ENCODE assay signal across 22 mouse cellular contexts in genomic region chr4:43078071-43078718, GRCm38 (mm10). TPM values are rescaled to one million over a fixed set of nuclear protein-coding genes. Genes with fewer than 3 reads are reported as not detected.
DNase-seq lines count a peak whose midpoint lies in the region; ATAC-seq and TF ChIP-seq lines count a peak whose summit lies in the region.
"Had no signal": no experiment of that assay in that cellular context is flagged by ENCODE, and none has a peak within 500 bp of the region (broad histone marks: within the 10 kb centered on the region; RNA-seq: fewer than 3 reads in every experiment).

No protein-coding gene starts in this region.

- no peak overlapping the region for H3K4me3 ChIP-seq in gastrocnemius, adult 2 months
- H3K4me3 ChIP-seq in kidney, embryonic 14.5 days (ENCODE audit: low read length), result no peak overlapping the region
- H3K4me3 ChIP-seq: embryonic facial prominence, embryonic 15.5 days; erythroblast, embryonic 14.5 days; forebrain, embryonic 10.5 days; heart, embryonic 15.5 days; hindbrain, embryonic 13.5 days had no signal

- no peaks in the 10 kb centered on the region for H3K27me3 ChIP-seq in kidney, embryonic 14.5 days (ENCODE audit: control insufficient read depth, insufficient read depth, low read length)
- H3K27me3 ChIP-seq: embryonic facial prominence, embryonic 15.5 days; heart, embryonic 15.5 days; hindbrain, embryonic 13.5 days had no signal

- H3K36me3 ChIP-seq in kidney, embryonic 14.5 days (ENCODE audit: control insufficient read depth, insufficient read depth, low read length), result no peaks in the 10 kb centered on the region
- H3K36me3 ChIP-seq: embryonic facial prominence, embryonic 15.5 days; forebrain, embryonic 10.5 days; heart, embryonic 15.5 days; hindbrain, embryonic 13.5 days had no signal

- no peak overlapping the region for H3K4me2 ChIP-seq in kidney, embryonic 14.5 days (replicated peaks; ENCODE audit: low read depth, low read length)
- H3K4me2 ChIP-seq: embryonic facial prominence, embryonic 15.5 days; heart, embryonic 11.5 days; heart, embryonic 15.5 days; hindbrain, embryonic 13.5 days had no signal

- no peaks in the 10 kb centered on the region for H3K4me1 ChIP-seq in kidney, embryonic 14.5 days (ENCODE audit: control insufficient read depth, insufficient read depth, low read length)
- H3K4me1 ChIP-seq: forebrain, embryonic 10.5 days; heart, embryonic 15.5 days; hindbrain, embryonic 13.5 days had no signal

- peak; percentile 20 for DNase-seq in gastrocnemius, adult 2 months
- no peak for DNase-seq in gastrocnemius, postnatal 36 days
- no peak for DNase-seq in kidney, adult 9 months
- peak; percentile 2 to 5 for DNase-seq in kidney, postnatal 4 days
- DNase-seq in kidney, adult 8-10 months, result no peak
- peak; percentile 17 for DNase-seq in brain, embryonic 14.5 days (ENCODE audit: low read depth)
- DNase-seq in cerebellum, adult 8-10 months, result no peak
- DNase-seq: cerebellum, adult 11 months; cerebellum, adult 9-11 months; cerebellum, postnatal 36 days; gastrocnemius, postnatal 10 days; heart, postnatal 14 days; kidney, postnatal 10 days had no signal

- WGBS in kidney, embryonic 14.5 days, result 37% methylated on average over 7 of the region's 7 CpGs

- no peak overlapping the region for H3K9ac ChIP-seq in kidney, embryonic 14.5 days (ENCODE audit: low read depth, low read length)
- H3K9ac ChIP-seq: embryonic facial prominence, embryonic 15.5 days; heart, embryonic 15.5 days; hindbrain, embryonic 13.5 days had no signal

- ATAC-seq in kidney, embryonic 14.5 days (ENCODE audit: low FRiP score, low TSS enrichment), result peak; percentile 71
- ATAC-seq: forebrain, embryonic 14.5 days; hindbrain, postnatal 0 days had no signal

- H3K27ac ChIP-seq in gastrocnemius, adult 2 months, result no peak overlapping the region
- H3K27ac ChIP-seq in kidney, embryonic 14.5 days (ENCODE audit: low read depth, low read length), result no peak overlapping the region
- H3K27ac ChIP-seq: embryonic facial prominence, embryonic 15.5 days; forebrain, embryonic 10.5 days; heart, embryonic 15.5 days; hindbrain, embryonic 13.5 days; hindbrain, postnatal 0 days had no signal

- no peaks in the 10 kb centered on the region for H3K9me3 ChIP-seq in kidney, embryonic 14.5 days (ENCODE audit: control insufficient read depth, low read length)
- H3K9me3 ChIP-seq: embryonic facial prominence, embryonic 15.5 days; forebrain, embryonic 10.5 days; heart, embryonic 15.5 days; hindbrain, embryonic 13.5 days had no signal

- intact Hi-C loops in gastrocnemius, adult 2 months (cut with DNase I), result no loop called here
- intact Hi-C loops in gastrocnemius, postnatal 36 days (cut with DNase I), result no loop called here

- TF ChIP-seq POLR2A in brain, embryonic 14.5 days (IDR thresholded peaks at IDR 0.05; ENCODE audit: borderline replicate concordance, extremely low read depth, insufficient read depth, insufficient read length, poor library complexity, severe bottlenecking), result no peak

- no peak for TF ChIP-seq CTCF in gastrocnemius, adult 2 months (IDR thresholded peaks at IDR 0.05)
- TF ChIP-seq CTCF in brain, embryonic 14.5 days (IDR thresholded peaks at IDR 0.05; ENCODE audit: borderline replicate concordance, extremely low read depth, insufficient read depth, insufficient read length), result no peak

RNA-seq across cellular contexts. Expression of gene Unc13b, which starts 19.4 kb away (rescaled TPM):
- total RNA-seq in gastrocnemius, adult 2 months (2021), result 1 to 10 TPM; 2.1 to 2.9 TPM
- total RNA-seq in gastrocnemius, postnatal 36 days (2021), result 1 to 10 TPM; 2.3 to 2.8 TPM
- 5.6 and 9.0 TPM in 2 replicates for polyA plus RNA-seq in kidney, embryonic 14.5 days (2014; fragmentation: Nextera tagmentation; extraction: Ambion mirVana)
- 51.3 and 65.5 TPM in 2 replicates for polyA plus RNA-seq in brain, embryonic 14.5 days (2012; rRNA removed)

RNA-seq across cellular contexts. Expression of gene Fam214b, which starts 32.2 kb away (rescaled TPM):
- 10 to 100 TPM; 21.1 to 24.5 TPM for total RNA-seq in gastrocnemius, adult 2 months (2021)
- 10 to 100 TPM; 22.1 to 30.6 TPM for total RNA-seq in gastrocnemius, postnatal 36 days (2021)
- 6.8 and 8.3 TPM in 2 replicates for polyA plus RNA-seq in kidney, embryonic 14.5 days (2014; fragmentation: Nextera tagmentation; extraction: Ambion mirVana)
- polyA plus RNA-seq in brain, embryonic 14.5 days (2012; rRNA removed), result 38.3 and 51.3 TPM in 2 replicates

RNA-seq across cellular contexts. Expression of gene Stoml2, which starts 46.7 kb away (rescaled TPM):
- total RNA-seq in gastrocnemius, adult 2 months (2021), result 100 to 1,000 TPM in 1 of 2 experiments, 10 to 100 TPM in 1; 87.5 to 108 TPM
- total RNA-seq in gastrocnemius, postnatal 36 days (2021), result 10 to 100 TPM; 78.9 to 95.1 TPM
- polyA plus RNA-seq in kidney, embryonic 14.5 days (2014; fragmentation: Nextera tagmentation; extraction: Ambion mirVana), result 353 and 454 TPM in 2 replicates
- 106 and 168 TPM in 2 replicates for polyA plus RNA-seq in brain, embryonic 14.5 days (2012; rRNA removed)

RNA-seq across cellular contexts. Expression of gene Pigo, which starts 52.6 kb away (rescaled TPM):
- total RNA-seq in gastrocnemius, adult 2 months (2021), result 10 to 100 TPM in 1 of 2 experiments, 1 to 10 TPM in 1; 4.9 to 10.2 TPM
- total RNA-seq in gastrocnemius, postnatal 36 days (2021), result 1 to 10 TPM; 5.2 to 5.9 TPM
- polyA plus RNA-seq in kidney, embryonic 14.5 days (2014; fragmentation: Nextera tagmentation; extraction: Ambion mirVana), result 14.5 and 21.0 TPM in 2 replicates
- polyA plus RNA-seq in brain, embryonic 14.5 days (2012; rRNA removed), result 34.1 and 34.9 TPM in 2 replicates

Comparison
In these comparisons a context has a peak if more than half of its experiments do, and no peak if none do; other contexts are left out.
1. DNase-seq: peak in gastrocnemius, adult 2 months (single experiment), kidney, postnatal 4 days (2 of 2) and brain, embryonic 14.5 days (single experiment); none in gastrocnemius, postnatal 36 days (0 of 2), kidney, adult 9 months (single experiment), kidney, adult 8-10 months (0 of 2) and cerebellum, adult 8-10 months (single experiment).